In genomic region chr9:40245466-40245865, GRCm38 (mm10) we compare ENCODE assay signal across 17 mouse cellular contexts. TPM values are rescaled to one million over a fixed set of nuclear protein-coding genes. Genes with fewer than 3 reads are reported as not detected.
DNase-seq lines count a peak whose midpoint lies in the region; ATAC-seq lines count a peak whose summit lies in the region.
"Had no signal": no experiment of that assay in that cellular context is flagged by ENCODE, and none has a peak within 500 bp of the region (broad histone marks: within the 10 kb centered on the region; RNA-seq: fewer than 3 reads in every experiment).

No protein-coding gene starts in this region.

- DNase-seq in heart, postnatal 25 days (ENCODE audit: low spot score), result no peak
- no peak for DNase-seq in midbrain, embryonic 11.5 days (ENCODE audit: low spot score, missing footprints)
- DNase-seq in hindbrain, embryonic 14.5 days (ENCODE audit: low spot score), result no peak
- no peak for DNase-seq in cerebellum, adult 11-12 months
- DNase-seq: cerebellum, adult 11 months; cerebellum, postnatal 25 days; kidney, adult 9 months; kidney, postnatal 36 days; lung, adult 18-20 months; right cerebral cortex, postnatal 14 days had no signal

- H3K4me3 ChIP-seq in heart, embryonic 15.5 days, result no peak overlapping the region
- H3K4me3 ChIP-seq in midbrain, embryonic 16.5 days (ENCODE audit: low read depth, low read length), result no peak overlapping the region
- no peak overlapping the region for H3K4me3 ChIP-seq in midbrain, embryonic 11.5 days (ENCODE audit: low read depth, low read length)
- no peak overlapping the region for H3K4me3 ChIP-seq in hindbrain, embryonic 14.5 days (replicated peaks; ENCODE audit: low read length)
- H3K4me3 ChIP-seq: forebrain, embryonic 12.5 days; myocyte had no signal

- peak; percentile 47; the same call in 1 of the 2 replicates for ATAC-seq in heart, embryonic 15.5 days (replicated peaks; ENCODE audit: insufficient number of reproducible peaks, insufficient read depth, low FRiP score, low read depth)
- ATAC-seq in midbrain, embryonic 16.5 days, result no peak
- ATAC-seq in midbrain, embryonic 11.5 days (ENCODE audit: low FRiP score), result no peak
- no peak for ATAC-seq in hindbrain, embryonic 14.5 days (ENCODE audit: low FRiP score)
- no peak for ATAC-seq in activated CD4-positive, CD25-positive, alpha-beta regulatory T cell, adult 4 months

- H3K4me1 ChIP-seq in heart, embryonic 15.5 days (replicated peaks), result peaks cover 32% of the 10 kb centered on the region
- H3K4me1 ChIP-seq in midbrain, embryonic 16.5 days (ENCODE audit: control insufficient read depth, insufficient read depth, low read length), result peaks cover 27% of the 10 kb centered on the region
- H3K4me1 ChIP-seq in midbrain, embryonic 11.5 days (ENCODE audit: control insufficient read depth, insufficient read depth, low read length), result peaks cover 9% of the 10 kb centered on the region
- H3K4me1 ChIP-seq in hindbrain, embryonic 14.5 days (replicated peaks; ENCODE audit: control insufficient read depth, insufficient read depth, low read length), result peaks cover 15% of the 10 kb centered on the region

- H3K36me3 ChIP-seq in heart, embryonic 15.5 days, result no peaks in the 10 kb centered on the region
- H3K36me3 ChIP-seq in midbrain, embryonic 16.5 days (ENCODE audit: control insufficient read depth, insufficient read depth, low read length), result no peaks in the 10 kb centered on the region
- no peaks in the 10 kb centered on the region for H3K36me3 ChIP-seq in midbrain, embryonic 11.5 days (ENCODE audit: control insufficient read depth, insufficient read depth, low read length)
- no peaks in the 10 kb centered on the region for H3K36me3 ChIP-seq in hindbrain, embryonic 14.5 days (replicated peaks; ENCODE audit: control insufficient read depth, insufficient read depth)
- H3K36me3 ChIP-seq: forebrain, embryonic 12.5 days had no signal

- peak overlapping the region; percentile 30 for H3K4me2 ChIP-seq in heart, embryonic 15.5 days
- H3K4me2 ChIP-seq in midbrain, embryonic 16.5 days (ENCODE audit: low read length), result no peak overlapping the region
- H3K4me2 ChIP-seq in midbrain, embryonic 11.5 days, result no peak overlapping the region
- no peak overlapping the region for H3K4me2 ChIP-seq in hindbrain, embryonic 14.5 days (replicated peaks)
- H3K4me2 ChIP-seq: forebrain, embryonic 12.5 days had no signal

- no peak overlapping the region for H3K9ac ChIP-seq in heart, embryonic 15.5 days
- no peak overlapping the region for H3K9ac ChIP-seq in midbrain, embryonic 16.5 days (ENCODE audit: low read depth, low read length)
- H3K9ac ChIP-seq in midbrain, embryonic 11.5 days (ENCODE audit: low read length), result no peak overlapping the region
- H3K9ac ChIP-seq in hindbrain, embryonic 14.5 days, result no peak overlapping the region
- H3K9ac ChIP-seq: forebrain, embryonic 12.5 days had no signal

- no peaks in the 10 kb centered on the region; the same call in 1 of the 2 replicates for H3K27me3 ChIP-seq in heart, embryonic 15.5 days
- H3K27me3 ChIP-seq in midbrain, embryonic 16.5 days (ENCODE audit: control insufficient read depth, insufficient read depth, low read depth, low read length), result no peaks in the 10 kb centered on the region
- no peaks in the 10 kb centered on the region for H3K27me3 ChIP-seq in midbrain, embryonic 11.5 days (ENCODE audit: control insufficient read depth, insufficient read depth, low read length)
- no peaks in the 10 kb centered on the region for H3K27me3 ChIP-seq in hindbrain, embryonic 14.5 days (ENCODE audit: control insufficient read depth, insufficient read depth, low read length)

- peak overlapping the region; percentile 27 for H3K27ac ChIP-seq in heart, embryonic 15.5 days
- H3K27ac ChIP-seq in midbrain, embryonic 16.5 days (ENCODE audit: low read length), result peak overlapping the region; percentile 54; the same call in 1 of the 2 replicates
- H3K27ac ChIP-seq in midbrain, embryonic 11.5 days (ENCODE audit: low read depth, low read length), result no peak overlapping the region
- peak overlapping the region; percentile 66 for H3K27ac ChIP-seq in hindbrain, embryonic 14.5 days
- H3K27ac ChIP-seq: forebrain, embryonic 12.5 days had no signal

- H3K9me3 ChIP-seq in heart, embryonic 15.5 days (replicated peaks), result no peaks in the 10 kb centered on the region
- no peaks in the 10 kb centered on the region for H3K9me3 ChIP-seq in midbrain, embryonic 16.5 days (replicated peaks; ENCODE audit: control insufficient read depth, low read length, poor library complexity, severe bottlenecking)
- no peaks in the 10 kb centered on the region for H3K9me3 ChIP-seq in midbrain, embryonic 11.5 days (ENCODE audit: control insufficient read depth, low read length)
- H3K9me3 ChIP-seq in hindbrain, embryonic 14.5 days (ENCODE audit: control insufficient read depth, low read length), result peaks cover 3% of the 10 kb centered on the region; the same call in 1 of the 2 replicates

- 32% methylated on average over 9 of the region's 9 CpGs for WGBS in heart, embryonic 15.5 days
- WGBS in midbrain, embryonic 16.5 days, result 75% methylated on average over 9 of the region's 9 CpGs
- WGBS in midbrain, embryonic 11.5 days, result 82% methylated on average over 9 of the region's 9 CpGs
- 70% methylated on average over 9 of the region's 9 CpGs for WGBS in hindbrain, embryonic 14.5 days

- intact Hi-C loops in heart, postnatal 25 days (cut with DNase I), result no loop called here

RNA-seq across cellular contexts. Expression of gene Scn3b, which starts 23.6 kb away (rescaled TPM):
- 1.5 and 5.2 TPM in 2 replicates for polyA plus RNA-seq in heart, embryonic 15.5 days (2015; fragmentation: Nextera tagmentation; extraction: Ambion mirVana)
- under 1 TPM; 0.67 to 0.83 TPM for total RNA-seq in heart, postnatal 25 days (2021)
- 188 and 194 TPM in 2 replicates for polyA plus RNA-seq in midbrain, embryonic 16.5 days (2015; fragmentation: Nextera tagmentation; extraction: Ambion mirVana)
- 18.6 and 21.2 TPM in 2 replicates for polyA plus RNA-seq in midbrain, embryonic 11.5 days (2014; fragmentation: Nextera tagmentation; extraction: Ambion mirVana)
- 168 and 194 TPM in 2 replicates for polyA plus RNA-seq in hindbrain, embryonic 14.5 days (2014; fragmentation: Nextera tagmentation; extraction: Ambion mirVana)
- polyA plus RNA-seq in activated CD4-positive, CD25-positive, alpha-beta regulatory T cell, adult 4 months (2017; shearing (Covaris generic)), result not detected
- total RNA-seq: megakaryocyte-erythroid progenitor cell, adult 5-6 weeks had no signal
- polyA plus RNA-seq: liver, adult 2 months had no signal

RNA-seq across cellular contexts. Expression of gene Zfp202, which starts 53.4 kb away (rescaled TPM):
- 2.8 and 4.1 TPM in 2 replicates for polyA plus RNA-seq in heart, embryonic 15.5 days (2015; fragmentation: Nextera tagmentation; extraction: Ambion mirVana)
- total RNA-seq in heart, postnatal 25 days (2021), result 1 to 10 TPM; 2.4 TPM
- 13.1 and 13.6 TPM in 2 replicates for polyA plus RNA-seq in midbrain, embryonic 16.5 days (2015; fragmentation: Nextera tagmentation; extraction: Ambion mirVana)
- polyA plus RNA-seq in midbrain, embryonic 11.5 days (2014; fragmentation: Nextera tagmentation; extraction: Ambion mirVana), result 6.8 and 7.3 TPM in 2 replicates
- polyA plus RNA-seq in hindbrain, embryonic 14.5 days (2014; fragmentation: Nextera tagmentation; extraction: Ambion mirVana), result 11.1 and 12.1 TPM in 2 replicates
- polyA plus RNA-seq in activated CD4-positive, CD25-positive, alpha-beta regulatory T cell, adult 4 months (2017; shearing (Covaris generic)), result 1 to 10 TPM in 1 of 2 experiments, under 1 TPM in 1; 0.79 to 1.3 TPM
